Mouse (Mus musculus) large intestine, adult 2 months (tissue): ENCODE measurements around the gene Gm21964. TPM values are rescaled to one million over a fixed set of nuclear protein-coding genes. Genes with fewer than 3 reads are reported as not detected.

Experiments used
- DNase-seq: peaks from one replicate; pipeline ENCODE4 v3.0.0-alpha.2; 2012; ENCODE audit warnings: low read depth, low spot score
- WGBS: fragments of 180-500 bp; shearing (Covaris S2); methylation state at CpG from one replicate; pipeline ENCODE4 v1.1.7; 2018; 5-methylcytosine and 5-hydroxymethylcytosine counted together
- polyA plus RNA-seq: library from polyadenylated mRNA; depleted of rRNA; stranded (reverse); fragments of >200 nt; gene quantifications from 2 replicates; pipeline ENCODE4 v1.2.3, GENCODE M21; 2012; rRNA removed

Gm21964 gene
- polyA plus RNA-seq, 1 experiment = not detected

GRCm38 (mm10) chr8:110145538-110145937, 44.5 kb downstream of the Gm21964 start:
- peak; percentile 13 for DNase-seq
- WGBS = 2% methylated on average over 4 of the region's 4 CpGs

- WGBS = 75% methylated on average over 6 of the region's 6 CpGs
- DNase-seq = no peak
Measured at GRCm38 (mm10) chr8:110152951-110153350, 51.9 kb downstream of the Gm21964 start.

Other genes starting within 250 kb of the Gm21964 start
- 10.4 and 24.2 TPM in 2 replicates for gene Phlpp2, start 232.7 kb upstream of the Gm21964 start, polyA plus RNA-seq
- gene Marveld3, start 139.0 kb upstream of the Gm21964 start, polyA plus RNA-seq = 26.9 and 29.0 TPM in 2 replicates
- gene Tat, start 110.8 kb upstream of the Gm21964 start, polyA plus RNA-seq = 0.77 and 18.1 TPM in 2 replicates
- 30.7 and 50.1 TPM in 2 replicates for gene Chst4, start 61.5 kb upstream of the Gm21964 start, polyA plus RNA-seq
- gene Zfp612, start 21.5 kb upstream of the Gm21964 start, polyA plus RNA-seq = 0.95 and 1.0 TPM in 2 replicates
- not detected in 2 replicates for gene Gm17720, start 1.5 kb downstream of the Gm21964 start, polyA plus RNA-seq
- 4.9 and 5.2 TPM in 2 replicates for gene Calb2, start 67.0 kb downstream of the Gm21964 start, polyA plus RNA-seq
- gene Cmtr2, start 114.5 kb downstream of the Gm21964 start, polyA plus RNA-seq = 3.6 and 3.9 TPM in 2 replicates
- not detected in 2 replicates for gene Hydin, start 165.8 kb downstream of the Gm21964 start, polyA plus RNA-seq